Mouse (Mus musculus): ENCODE results near the gene Gm45785.

GRCm38 (mm10) chr7:140894031-140894430 is 37.9 kb upstream of the Gm45785 start:
- TF ChIP-seq CTCF (IDR thresholded peaks at IDR 0.05; ENCODE audit: borderline replicate concordance, insufficient read depth, low read length) (no peak), POLR2A (IDR thresholded peaks at IDR 0.05; ENCODE audit: low read depth, low read length) (no peak)
